Mouse (Mus musculus) midbrain, postnatal 0 days (tissue): ENCODE data around the gene Polr2g. TPM values are rescaled to one million over a fixed set of nuclear protein-coding genes. Genes with fewer than 3 reads are reported as not detected.

ENCODE experiments used
- ATAC-seq: fragments of 200-750 bp; cut with Nextera tagmentation; 2 replicates; pipeline ENCODE4 v1.8.0; 2017; ENCODE audit warnings: moderate number of reproducible peaks, mild to moderate bottlenecking, moderate TSS enrichment, moderate library complexity; ENCODE audit not compliant: low FRiP score
- DNase-seq: peaks from one replicate; pipeline ENCODE4 v3.0.0-alpha.2; 2015; ENCODE audit warnings: low spot score
- H3K27ac ChIP-seq: fragments of 300-500 bp; sonication (generic); 2 replicates; pipeline ENCODE4 v1.5.1; 2014; ENCODE audit warnings: low read depth, mild to moderate bottlenecking, low read length, mixed read lengths
- H3K27me3 ChIP-seq: fragments of 300-500 bp; sonication (generic); 2 replicates; pipeline ENCODE4 v1.6.1; 2014; ENCODE audit warnings: low read length, control low read depth, mixed read lengths; ENCODE audit not compliant: insufficient read depth
- H3K36me3 ChIP-seq: fragments of 300-500 bp; sonication (generic); 2 replicates; pipeline ENCODE4 v1.6.1; 2014; ENCODE audit warnings: low read length, control low read depth, mixed read lengths; ENCODE audit not compliant: insufficient read depth
- H3K4me1 ChIP-seq: fragments of 300-500 bp; sonication (generic); 2 replicates; pipeline ENCODE4 v1.6.1; 2014; ENCODE audit warnings: mild to moderate bottlenecking, control low read depth, antibody characterized with exemption, low read length, mixed read lengths; ENCODE audit not compliant: insufficient read depth
- H3K4me2 ChIP-seq: fragments of 300-500 bp; sonication (generic); 2 replicates; pipeline ENCODE4 v1.6.1; 2014; ENCODE audit warnings: low read depth, mild to moderate bottlenecking, low read length, mixed read lengths; ENCODE audit not compliant: poor library complexity, severe bottlenecking
- H3K4me3 ChIP-seq: fragments of 300-500 bp; sonication (generic); 2 replicates; pipeline ENCODE4 v1.5.1; 2014; ENCODE audit warnings: low read depth, mild to moderate bottlenecking, low read length, moderate library complexity
- H3K9ac ChIP-seq: fragments of 300-500 bp; sonication (generic); replicated peaks from 2 replicates; pipeline ENCODE4 v1.6.1; 2014; ENCODE audit warnings: mild to moderate bottlenecking, low read length, moderate library complexity, mixed read lengths; ENCODE audit not compliant: poor library complexity, severe bottlenecking
- H3K9me3 ChIP-seq: fragments of 300-500 bp; sonication (generic); 2 replicates; pipeline ENCODE4 v1.6.1; 2016; ENCODE audit warnings: low read length, control low read depth
- CTCF ChIP-seq: IDR thresholded peaks from 2 replicates; pipeline ENCODE4 v1.5.1; 2016; ENCODE audit warnings: antibody characterized with exemption, mild to moderate bottlenecking
- WGBS: fragments of 180-500 bp; shearing (Covaris S2); extraction: QIAGEN DNeasy Blood & Tissue Kit; methylation state at CpG from one replicate; pipeline ENCODE4 v1.1.7; 2014; 5-methylcytosine and 5-hydroxymethylcytosine counted together
- polyA plus RNA-seq: library from polyadenylated mRNA; unstranded; fragments of >200 nt; fragmentation: Nextera tagmentation; extraction: Ambion mirVana; gene quantifications from 2 replicates; pipeline ENCODE4 v1.2.1, GENCODE M21; 2015
- total RNA-seq: library from RNA; depleted of rRNA; stranded (reverse); fragments of >200 nt; gene quantifications from 2 replicates; pipeline ENCODE4 v1.2.3, GENCODE M21; 2014

Gene Polr2g
- total and polyA plus RNA-seq, 2 experiments from 2014 or later: 67.2 to 163 TPM

DNA sequence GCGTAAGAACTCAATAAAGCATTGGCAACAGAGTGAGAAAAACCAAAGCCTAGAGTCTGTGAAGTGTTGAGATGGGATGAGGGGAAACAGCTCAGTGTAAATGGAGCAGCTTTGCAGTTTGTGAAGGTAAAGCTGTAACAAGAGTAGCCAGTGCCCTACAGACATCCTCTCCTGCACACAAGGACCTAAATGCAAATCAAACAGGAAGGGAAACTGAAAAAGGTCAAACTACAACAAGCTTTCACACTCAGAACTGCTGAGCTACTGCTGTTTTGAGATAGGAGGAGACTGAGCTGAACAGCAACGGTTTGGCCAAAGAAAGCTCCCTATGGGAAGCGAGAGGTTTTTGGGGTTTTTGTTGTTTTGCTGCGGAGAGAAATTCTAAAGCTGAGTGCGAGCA is 8.4 kb upstream of the Polr2g start:
- 92% methylated on average over 5 of the region's 5 CpGs for WGBS
- H3K27ac ChIP-seq: no peak overlapping the region
- DNase-seq (no peak), ATAC-seq (no peak)
- no peak for TF ChIP-seq CTCF
- no peak overlapping the region for H3K4me2 ChIP-seq
- H3K4me3 ChIP-seq: no peak overlapping the region
- H3K9ac ChIP-seq: no peak overlapping the region
- H3K9me3 ChIP-seq: no peaks in the 10 kb centered on the region
- peaks cover 5% of the 10 kb centered on the region; the same call in 1 of the 2 replicates for H3K4me1 ChIP-seq
- H3K27me3 ChIP-seq: no peaks in the 10 kb centered on the region
- H3K36me3 ChIP-seq: peaks cover 28% of the 10 kb centered on the region

DNA sequence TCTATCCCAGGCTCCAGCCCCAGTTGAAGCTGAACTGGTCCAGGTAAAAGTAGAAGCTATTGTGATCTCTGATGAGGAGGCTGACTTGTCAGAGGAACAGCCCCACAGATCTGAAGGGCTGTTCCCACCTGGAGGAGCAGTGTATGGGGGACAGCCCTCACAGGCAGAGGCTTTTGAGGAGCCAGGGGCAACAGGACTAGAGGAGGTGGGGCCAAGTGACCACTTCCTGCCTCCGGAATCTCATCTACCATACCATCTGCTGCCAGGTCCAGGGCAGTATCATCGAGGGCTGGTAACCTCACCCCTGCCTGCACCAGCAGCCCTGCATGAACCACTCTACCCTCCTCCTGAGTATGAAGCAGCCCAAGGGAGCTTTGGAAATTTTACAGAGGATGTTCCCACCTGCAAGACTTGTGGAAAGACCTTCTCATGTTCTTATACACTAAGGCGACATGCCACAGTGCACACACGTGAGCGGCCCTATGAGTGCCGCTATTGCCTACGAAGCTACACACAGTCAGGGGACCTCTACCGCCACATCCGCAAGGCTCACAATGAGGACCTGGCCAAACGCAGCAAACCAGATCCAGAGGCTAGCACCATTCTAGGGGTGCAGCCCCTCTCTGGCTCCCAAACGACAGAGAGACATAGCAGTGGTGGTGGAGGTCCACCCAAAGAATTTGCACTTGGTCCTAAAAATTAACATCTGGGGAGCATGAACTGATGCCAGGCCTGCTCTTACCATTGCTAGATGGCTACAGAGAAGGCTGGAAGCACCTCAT is 5.7 kb upstream of the Polr2g start:
- H3K27ac ChIP-seq: no peak overlapping the region
- H3K9ac ChIP-seq: no peak overlapping the region
- H3K9me3 ChIP-seq: no peaks in the 10 kb centered on the region
- peaks cover 14% of the 10 kb centered on the region for H3K36me3 ChIP-seq
- DNase-seq (no peak), ATAC-seq (no peak)
- no peak overlapping the region for H3K4me3 ChIP-seq
- WGBS: 94% methylated on average over 11 of the region's 11 CpGs
- no peak for TF ChIP-seq CTCF
- no peaks in the 10 kb centered on the region for H3K27me3 ChIP-seq
- H3K4me1 ChIP-seq: peaks cover 5% of the 10 kb centered on the region; the same call in 1 of the 2 replicates
- H3K4me2 ChIP-seq: no peak overlapping the region

DNA sequence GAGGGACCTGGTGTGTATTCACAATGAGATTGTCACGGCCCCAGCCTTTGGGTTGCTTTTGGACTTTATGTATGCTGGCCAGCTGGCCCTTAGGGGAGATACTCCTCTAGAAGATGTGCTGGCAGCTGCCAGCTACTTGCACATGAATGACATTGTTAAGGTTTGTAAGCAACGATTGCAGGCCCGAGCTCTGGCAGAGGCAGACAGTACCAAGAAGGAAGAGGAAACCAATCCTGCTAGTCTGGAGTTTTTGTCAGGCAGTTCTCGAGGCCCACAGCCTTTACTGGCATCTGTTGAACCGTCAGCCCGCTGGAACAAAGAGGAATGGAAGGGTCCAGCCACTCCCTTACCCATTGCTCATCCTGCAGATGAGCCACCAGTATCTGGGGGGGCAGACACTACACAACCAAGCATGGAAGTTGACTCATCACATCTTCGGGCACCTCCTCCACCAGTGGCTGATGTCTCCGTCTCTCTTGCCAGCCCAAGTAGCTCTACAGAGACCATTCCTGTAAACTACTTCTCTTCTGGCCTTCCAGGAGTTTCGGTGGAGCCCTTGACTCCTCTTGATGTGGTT is 4.9 kb upstream of the Polr2g start:
- no peaks in the 10 kb centered on the region for H3K27me3 ChIP-seq
- peak overlapping the region; percentile 49 for H3K4me3 ChIP-seq
- H3K9me3 ChIP-seq: no peaks in the 10 kb centered on the region
- ATAC-seq (no peak), DNase-seq (no peak)
- H3K36me3 ChIP-seq: peaks cover 14% of the 10 kb centered on the region
- WGBS: 79% methylated on average over 9 of the region's 9 CpGs
- peak overlapping the region; percentile 47 for H3K4me2 ChIP-seq
- peak overlapping the region; percentile 51; the same call in 1 of the 2 replicates for H3K9ac ChIP-seq
- H3K4me1 ChIP-seq: peaks cover 5% of the 10 kb centered on the region; the same call in 1 of the 2 replicates
- TF ChIP-seq CTCF: no peak
- peak overlapping the region; percentile 91 for H3K27ac ChIP-seq

DNA sequence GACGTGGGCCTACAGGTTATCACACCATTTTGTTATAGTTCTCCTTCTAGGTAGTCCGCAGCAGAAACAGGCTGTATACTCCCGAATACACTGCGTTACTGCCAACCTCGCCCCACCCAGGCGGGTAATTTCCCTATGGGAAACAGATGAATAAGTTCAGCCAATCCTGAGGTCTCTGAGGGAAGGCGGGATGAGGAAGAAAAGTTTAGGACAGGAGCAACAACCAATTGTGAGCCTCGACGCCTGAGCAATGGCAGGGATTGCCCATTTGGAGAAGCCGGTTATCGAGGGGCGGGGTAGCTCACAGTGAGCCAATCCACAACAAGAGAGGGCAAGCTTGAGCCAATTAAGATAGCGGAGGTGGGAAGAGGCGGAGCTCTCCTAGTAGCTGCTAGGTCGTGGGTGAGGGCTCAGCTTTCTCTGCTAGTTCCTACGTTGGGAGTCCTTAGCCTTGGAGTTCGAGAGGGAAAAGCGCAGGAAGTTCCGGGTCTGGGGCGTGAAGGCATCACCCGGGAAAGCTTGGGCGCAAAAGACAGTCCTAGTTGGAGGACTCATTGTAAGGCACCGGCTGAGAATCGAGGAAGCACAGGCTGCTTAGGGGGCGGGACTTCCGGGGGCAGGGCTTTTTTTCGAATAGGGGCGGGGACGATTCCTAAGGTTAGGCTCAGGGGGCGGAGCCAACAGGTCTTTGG is 3.9 kb upstream of the Polr2g start, which contains the start of gene Zbtb3:
Zbtb3 (plus strand) TSS at position 426 of the 692 bp plus-strand sequence.
- TF ChIP-seq CTCF: no peak
- H3K9ac ChIP-seq: peak within 1 kb of the TSS; percentile 51
- H3K27me3 ChIP-seq: no peaks in the 10 kb centered on the region
- under 1% methylated on average over 30 of the region's 30 CpGs for WGBS
- H3K9me3 ChIP-seq: no peaks in the 10 kb centered on the region
- peak within 1 kb of the TSS; percentile 49 for H3K4me3 ChIP-seq
- peak; percentile 97 for ATAC-seq
- H3K4me2 ChIP-seq: peak within 1 kb of the TSS; percentile 47
- H3K27ac ChIP-seq: peak within 1 kb of the TSS; percentile 91
- peak; percentile 99 for DNase-seq
- H3K4me1 ChIP-seq: peaks cover 5% of the 10 kb centered on the region; the same call in 1 of the 2 replicates
- H3K36me3 ChIP-seq: peaks cover 12% of the 10 kb centered on the region

DNA sequence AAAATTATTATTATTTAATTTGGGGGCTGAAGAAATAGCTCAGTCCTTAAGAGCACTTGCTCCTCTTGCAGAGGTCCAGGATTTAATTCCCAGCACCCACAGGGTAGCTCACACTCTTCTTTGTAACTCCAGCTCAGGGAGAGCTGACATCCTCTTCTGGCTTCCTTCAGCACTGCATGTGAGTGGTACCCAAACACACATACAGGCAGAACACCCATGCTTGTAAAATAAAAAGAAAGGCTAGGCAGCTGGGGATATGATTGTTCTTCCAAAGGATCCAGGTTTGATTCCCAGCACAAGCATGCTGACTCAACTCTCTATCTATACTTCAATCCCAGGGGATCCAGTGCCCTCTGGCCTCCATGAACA is 554 bp upstream of the Polr2g start:
- H3K9me3 ChIP-seq: no peaks in the 10 kb centered on the region
- H3K27me3 ChIP-seq: no peaks in the 10 kb centered on the region
- TF ChIP-seq CTCF: no peak
- H3K4me3 ChIP-seq: peak overlapping the region; percentile 56; the same call in 1 of the 2 replicates
- peaks cover 8% of the 10 kb centered on the region for H3K36me3 ChIP-seq
- DNase-seq (no peak), ATAC-seq (no peak)
- peak overlapping the region; percentile 43; the same call in 1 of the 2 replicates for H3K27ac ChIP-seq
- H3K4me2 ChIP-seq: peak overlapping the region; percentile 52; the same call in 1 of the 2 replicates
- H3K4me1 ChIP-seq: peaks cover 5% of the 10 kb centered on the region; the same call in 1 of the 2 replicates
- H3K9ac ChIP-seq: 0 out of 2 replicates have a peak overlapping the region, but pooled peaks have one; percentile 8
